Mouse (Mus musculus) liver, adult 2 months (tissue): Measurements from ENCODE around the gene Ggt6.

Experiments used
- CTCF ChIP-seq: fragments of 200-500 bp; IDR thresholded peaks from 2 replicates; pipeline ENCODE4 v1.5.1; 2011; ENCODE audit warnings: low read depth, low read length, control low read depth
- POLR2A ChIP-seq: fragments of 200-500 bp; IDR thresholded peaks from 2 replicates; pipeline ENCODE4 v1.6.1; 2011; ENCODE audit warnings: low read length, control low read depth; ENCODE audit not compliant: insufficient read depth; ENCODE audit errors: extremely low read depth

DNA sequence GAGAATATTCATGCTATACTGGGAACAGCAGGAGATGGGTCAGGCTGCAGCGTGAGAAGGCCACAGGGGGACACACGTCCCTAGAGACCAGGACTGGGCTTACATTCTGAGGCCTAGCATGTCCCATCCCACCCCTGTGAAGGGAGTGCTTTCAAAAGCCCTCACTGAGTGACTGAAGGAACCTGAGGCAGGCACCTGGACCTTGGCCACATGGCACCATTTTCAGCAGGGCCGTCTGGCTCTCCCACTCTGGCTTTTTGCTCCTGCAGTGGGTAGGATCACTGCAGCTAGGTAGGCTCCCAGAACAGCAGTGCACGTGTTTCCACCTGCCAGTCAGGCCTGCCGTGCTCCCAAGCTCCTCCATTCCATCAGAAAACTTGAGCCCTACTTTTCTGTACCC is 33.2 kb downstream of the Ggt6 start:
- no peak for TF ChIP-seq POLR2A
- TF ChIP-seq CTCF, result no peak
